Mouse (Mus musculus) liver, adult 2 months (tissue): ENCODE measurements around the gene Hsf2bp.

Source experiments
- CTCF ChIP-seq: fragments of 200-500 bp; IDR thresholded peaks from 2 replicates; pipeline ENCODE4 v1.5.1; 2011; ENCODE audit warnings: low read depth, low read length, control low read depth
- POLR2A ChIP-seq: fragments of 200-500 bp; IDR thresholded peaks from 2 replicates; pipeline ENCODE4 v1.6.1; 2011; ENCODE audit warnings: low read length, control low read depth; ENCODE audit not compliant: insufficient read depth; ENCODE audit errors: extremely low read depth

DNA sequence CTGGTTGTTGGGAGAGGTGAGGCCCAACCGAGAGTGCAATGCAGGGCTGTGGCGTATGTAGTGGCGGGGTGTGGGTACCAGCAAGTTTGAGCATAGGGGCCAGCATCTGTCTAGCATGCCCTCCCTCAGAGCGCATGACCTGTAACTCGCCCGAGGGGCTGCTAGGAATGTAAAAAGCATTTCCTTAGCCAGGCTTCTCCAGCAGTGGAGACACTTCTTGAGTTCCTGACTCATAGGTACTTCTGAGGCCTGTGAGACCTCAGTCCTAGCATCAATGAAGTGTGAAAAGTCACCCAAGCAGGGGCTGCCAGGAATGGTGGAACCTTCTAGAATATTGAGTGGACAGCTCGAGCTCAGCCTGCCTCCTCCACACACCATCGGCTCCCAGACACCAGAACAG is 117.8 kb downstream of the Hsf2bp start:
- TF ChIP-seq POLR2A (no peak), CTCF (no peak)
